Comparison of ENCODE assay signal across 8 mouse cellular contexts in genomic region chr12:54203656-54204045, GRCm38 (mm10). TPM values are rescaled to one million over a fixed set of nuclear protein-coding genes. Genes with fewer than 3 reads are reported as not detected.
DNase-seq lines count a peak whose midpoint lies in the region; ATAC-seq lines count a peak whose summit lies in the region.

Gene Egln3, minus strand, starts transcription at chr12:54203860.

- peak; percentile 67 for DNase-seq in T-cell, adult 2 months (ENCODE audit: low spot score)
- peak; percentile 59 to 72 for DNase-seq in cerebellum, postnatal 4 days (ENCODE audit: low spot score in 2 of 2)
- peak; percentile 92 for DNase-seq in gastrocnemius, postnatal 10 days
- peak; percentile 88 for DNase-seq in induced T-regulatory cell, adult 2 months (ENCODE audit: low read depth)
- peak; percentile 23 to 70 for DNase-seq in left cerebral cortex, adult 9 months (ENCODE audit: low spot score in 2 of 2)
- peak; percentile 77 for DNase-seq in right cerebral cortex, adult 18-20 months
- DNase-seq in urinary bladder, adult 2 months (ENCODE audit: low spot score), result peak; percentile 89

- ATAC-seq in megakaryocyte, adult 5-6 weeks (ENCODE audit: poor library complexity, severe bottlenecking), result peak; percentile 89

RNA-seq across cellular contexts. Expression of gene Egln3, which starts in this region (rescaled TPM):
- total RNA-seq in gastrocnemius, postnatal 10 days (2021), result 10 to 100 TPM; 14.2 to 15.3 TPM
- total RNA-seq in megakaryocyte, adult 5-6 weeks (2015), result 3.3 and 3.6 TPM in 2 replicates
- total RNA-seq in megakaryocyte, adult 5-6 weeks (2017), result 1.7 and 1.9 TPM in 2 replicates
- 37.1 and 41.7 TPM in 2 replicates for polyA plus RNA-seq in urinary bladder, adult 2 months (2012; rRNA removed)

Comparison
In these comparisons a context has a peak if more than half of its experiments do, and no peak if none do; other contexts are left out.
1. Peak in every context shown above with its lines: DNase-seq and ATAC-seq.